Mouse (Mus musculus) skeletal muscle tissue, adult 2 months (tissue): ENCODE results near the gene Gm8334.
"Not testable (repeated sequence)": the region's sequence is repeated elsewhere in the genome, so short reads cannot be mapped to it uniquely, and the experiment has no call there.

Experiments used
- DNase-seq: peaks from one replicate; pipeline ENCODE4 v3.0.0-alpha.2; 2012; ENCODE audit warnings: low read depth, low spot score

Gene Gm8334

GRCm38 (mm10) chrX:148615053-148615452 lies at the start of gene Gm8334:
TSS of gene Gm8334 (minus strand) at chrX:148615153.
- DNase-seq = not testable (repeated sequence)

DNA sequence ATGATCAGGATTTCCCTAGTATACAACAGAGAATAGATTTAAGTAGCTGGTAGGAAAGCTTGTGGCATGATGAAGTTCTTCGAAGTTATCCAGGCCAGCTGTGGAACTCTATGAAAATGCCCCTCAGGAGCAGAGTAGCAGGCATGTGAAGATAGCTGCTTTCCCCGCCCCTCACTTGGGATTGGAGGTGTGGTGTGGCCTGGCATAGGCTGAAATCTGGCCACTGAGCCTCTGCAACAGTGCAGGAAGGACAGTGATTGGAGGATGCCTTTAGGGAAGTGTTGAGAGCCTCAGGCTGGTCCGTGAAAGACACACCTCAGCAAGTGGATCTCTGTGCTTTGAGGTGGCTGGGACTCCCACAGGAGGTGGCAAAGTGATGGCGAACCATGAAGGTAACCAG lies 48.3 kb upstream of the Gm8334 start, which contains the start of gene Gm15127:
Gm15127 (plus strand) TSS at position 301 of the 400 bp plus-strand sequence.
- not testable (repeated sequence) for DNase-seq
